Mouse (Mus musculus) ES-Bruce4 (cell line): ENCODE measurements around the gene 1700102P08Rik.

ENCODE experiments used
- CTCF ChIP-seq: IDR thresholded peaks from one replicate; pipeline ENCODE4 v1.8.1; 2011; ENCODE audit warnings: low read depth, low read length
- POLR2A ChIP-seq: IDR thresholded peaks from one replicate; pipeline ENCODE4 v1.8.1; 2011; ENCODE audit warnings: low read length; ENCODE audit not compliant: insufficient read depth

- TF ChIP-seq CTCF, result no peak
- no peak for TF ChIP-seq POLR2A
Measured at GRCm38 (mm10) chr9:108398324-108398723, 5.7 kb downstream of the 1700102P08Rik start.
